Mouse (Mus musculus) C2C12 (cell line): Measurements from ENCODE around the gene Trmt1.

Experiments
- CEBPB ChIP-seq: IDR thresholded peaks from one replicate; pipeline ENCODE4 v1.6.1; 2011; ENCODE audit warnings: low read depth, mild to moderate bottlenecking, control low read depth, moderate library complexity
- CTCF ChIP-seq: IDR thresholded peaks from one replicate; pipeline ENCODE4 v1.5.1; 2011; ENCODE audit not compliant: control insufficient read depth, insufficient read depth, insufficient read length
- MYOD1 ChIP-seq: IDR thresholded peaks from one replicate; pipeline ENCODE4 v1.6.1; 2011; ENCODE audit warnings: low read depth; ENCODE audit not compliant: control insufficient read depth, insufficient read length

DNA sequence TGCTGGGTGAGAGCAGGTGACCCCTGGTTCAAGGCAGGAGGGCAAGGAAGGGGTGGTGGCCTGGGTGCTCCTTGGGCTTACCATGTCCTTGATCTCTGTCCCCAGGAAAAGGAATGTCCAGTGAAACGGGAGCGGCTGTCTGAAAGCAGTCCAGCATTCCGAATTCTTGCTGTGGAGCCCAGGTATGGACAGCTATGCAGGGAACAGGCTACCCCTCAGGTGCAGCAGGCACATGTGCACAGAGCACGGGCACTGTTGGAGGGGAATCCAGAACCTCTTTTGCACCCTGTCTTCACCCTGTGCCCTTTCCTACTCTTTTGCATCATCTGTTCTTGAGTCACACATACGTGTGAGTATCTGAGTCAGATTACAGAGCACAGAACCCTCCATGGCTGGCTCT, 12.2 kb downstream of the Trmt1 start:
- TF ChIP-seq CTCF, result no peak
- TF ChIP-seq CEBPB, result no peak
- no peak for TF ChIP-seq MYOD1
